25 mouse cellular contexts compared by ENCODE assay signal in the genomic region with DNA sequence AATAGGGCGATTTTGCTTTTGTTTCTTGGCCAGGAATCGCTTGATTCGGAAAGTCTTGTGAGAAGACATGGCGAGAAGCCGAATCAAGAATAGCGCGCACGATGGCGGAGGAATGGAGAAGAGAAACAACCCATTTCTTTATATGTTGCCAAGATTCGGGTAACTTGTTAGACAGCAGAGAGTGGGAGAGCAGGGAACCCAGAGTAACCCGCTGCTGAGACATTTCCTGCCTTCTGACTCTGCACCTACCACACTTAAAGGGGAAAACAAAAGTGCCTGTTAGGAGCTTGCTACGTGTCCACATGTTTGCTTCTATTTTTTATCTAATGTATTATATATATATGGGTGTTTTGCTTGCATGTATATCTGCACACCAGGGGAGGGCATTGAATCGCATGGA. TPM values are rescaled to one million over a fixed set of nuclear protein-coding genes. Genes with fewer than 3 reads are reported as not detected.
"Had no signal": no experiment of that assay in that cellular context is flagged by ENCODE, and none has a peak within 500 bp of the region (broad histone marks: within the 10 kb centered on the region; RNA-seq: fewer than 3 reads in every experiment).

No protein-coding gene starts in this region.

- H3K4me2 ChIP-seq: limb, embryonic 12.5 days; limb, embryonic 15.5 days; liver, embryonic 11.5 days; lung, embryonic 14.5 days; midbrain, embryonic 12.5 days; midbrain, embryonic 15.5 days; neural tube, embryonic 12.5 days; neural tube, embryonic 15.5 days had no signal

- H3K36me3 ChIP-seq: limb, embryonic 12.5 days; limb, embryonic 15.5 days; midbrain, embryonic 12.5 days; midbrain, embryonic 15.5 days; neural tube, embryonic 12.5 days; neural tube, embryonic 15.5 days had no signal

- H3K9ac ChIP-seq: limb, embryonic 12.5 days; limb, embryonic 15.5 days; liver, embryonic 14.5 days; liver, postnatal 0 days; lung, embryonic 14.5 days; midbrain, embryonic 12.5 days; midbrain, embryonic 15.5 days; neural tube, embryonic 12.5 days; neural tube, embryonic 15.5 days had no signal

- ATAC-seq: intestine, postnatal 0 days; liver, postnatal 0 days; lung, postnatal 0 days; midbrain, embryonic 15.5 days had no signal

- DNase-seq: kidney, adult 2 months; kidney, postnatal 25 days; left cerebral cortex, postnatal 4 days; liver, postnatal 0 days; lung, embryonic 14.5 days; retina, postnatal 1 day; right cerebral cortex, postnatal 4 days had no signal

- H3K4me3 ChIP-seq: layer of hippocampus, adult 2 months; limb, embryonic 12.5 days; limb, embryonic 15.5 days; midbrain, embryonic 12.5 days; midbrain, embryonic 15.5 days; neural tube, embryonic 12.5 days; neural tube, embryonic 15.5 days had no signal

- H3K27ac ChIP-seq: kidney, postnatal 0 days; limb, embryonic 12.5 days; limb, embryonic 15.5 days; liver, embryonic 14.5 days; macrophage; midbrain, embryonic 12.5 days; midbrain, embryonic 15.5 days; neural tube, embryonic 12.5 days; neural tube, embryonic 15.5 days; stomach, postnatal 0 days had no signal

- H3K27me3 ChIP-seq: midbrain, embryonic 12.5 days; midbrain, embryonic 15.5 days; neural tube, embryonic 15.5 days had no signal

- H3K9me3 ChIP-seq: limb, embryonic 15.5 days; midbrain, embryonic 12.5 days; midbrain, embryonic 15.5 days; neural tube, embryonic 12.5 days; neural tube, embryonic 15.5 days had no signal

- H3K4me1 ChIP-seq: limb, embryonic 12.5 days; midbrain, embryonic 12.5 days; midbrain, embryonic 15.5 days; neural tube, embryonic 12.5 days; neural tube, embryonic 15.5 days had no signal

RNA-seq across cellular contexts. Expression of gene Trim72, which starts 9.4 kb away (rescaled TPM):
- total RNA-seq: megakaryocyte, adult 5-6 weeks had no signal
- polyA plus RNA-seq: kidney, embryonic 14.5 days; liver, embryonic 11.5 days; liver, postnatal 0 days; lung, embryonic 14.5 days; macrophage; midbrain, embryonic 12.5 days; neural tube, embryonic 12.5 days had no signal

RNA-seq across cellular contexts. Expression of gene Gm49368, which starts 49.4 kb away (rescaled TPM):
- total RNA-seq: layer of hippocampus, adult 2 months; layer of hippocampus, postnatal 10 days; left cerebral cortex, postnatal 4 days had no signal
- polyA plus RNA-seq: intestine, postnatal 0 days; kidney, adult 2 months; kidney, embryonic 14.5 days; kidney, postnatal 0 days; limb, embryonic 12.5 days; limb, embryonic 15.5 days; liver, embryonic 11.5 days; lung, embryonic 14.5 days; lung, postnatal 0 days; midbrain, embryonic 12.5 days; midbrain, embryonic 15.5 days; neural tube, embryonic 12.5 days; neural tube, embryonic 15.5 days; stomach, embryonic 14.5 days; stomach, postnatal 0 days had no signal
